Mouse (Mus musculus): ENCODE data around the gene Hecw2. TPM values are rescaled to one million over a fixed set of nuclear protein-coding genes. Genes with fewer than 3 reads are reported as not detected.

The Hecw2 gene
- polyA plus RNA-seq, 2 experiments: 2.2 to 2.8 TPM

DNA sequence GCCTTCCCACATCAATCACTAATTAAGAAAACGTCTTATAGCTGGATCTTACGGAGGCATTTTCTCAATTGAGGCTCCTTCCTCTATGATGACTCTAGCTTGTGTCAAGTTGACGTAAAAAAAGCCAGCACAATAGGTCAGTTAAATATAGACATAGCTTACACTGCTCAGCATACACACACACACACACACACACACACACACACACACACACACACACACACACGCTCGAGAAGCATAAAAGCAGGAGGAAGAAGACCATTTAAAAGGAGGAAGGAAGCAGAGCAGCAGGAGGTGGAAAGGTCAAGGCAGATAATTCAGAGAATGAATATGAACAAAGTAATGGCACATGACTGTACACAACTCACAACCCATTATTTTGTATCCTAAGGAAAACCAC is 220.0 kb downstream of the Hecw2 start:
- 63% methylated on average over 5 of the region's 5 CpGs for WGBS
- Histone ChIP-seq H3K27me3 (ENCODE audit: control insufficient read depth, insufficient read depth, low read length) (no peaks in the 10 kb centered on the region), H3K9ac (ENCODE audit: low read depth, low read length, severe bottlenecking) (no peak overlapping the region), H3K27ac (replicated peaks; ENCODE audit: low read depth, low read length) (no peak overlapping the region), H3K4me1 (ENCODE audit: control insufficient read depth, insufficient read depth, low read length) (no peaks in the 10 kb centered on the region), H3K4me2 (replicated peaks; ENCODE audit: low read depth, low read length, severe bottlenecking) (no peak overlapping the region), H3K36me3 (ENCODE audit: control insufficient read depth, insufficient read depth, low read length) (no peaks in the 10 kb centered on the region), H3K9me3 (ENCODE audit: control insufficient read depth, low read length) (no peaks in the 10 kb centered on the region), H3K4me3 (replicated peaks; ENCODE audit: low read length) (no peak overlapping the region)
- no peak for ATAC-seq (ENCODE audit: low FRiP score, low read depth)
- no peak for TF ChIP-seq POLR2A (IDR thresholded peaks at IDR 0.05; ENCODE audit: borderline replicate concordance, extremely low read depth, insufficient read depth, insufficient read length)
- no peak for DNase-seq (ENCODE audit: low spot score)

- no peak for TF ChIP-seq POLR2A (IDR thresholded peaks at IDR 0.05; ENCODE audit: borderline replicate concordance, extremely low read depth, insufficient read depth, insufficient read length)
- WGBS: 73% methylated on average over 5 of the region's 5 CpGs
- no peak for ATAC-seq (ENCODE audit: low FRiP score, low read depth)
Observed at GRCm38 (mm10) chr1:53970326-53970977, 224.5 kb downstream of the Hecw2 start.

GRCm38 (mm10) chr1:53952395-53952794 is 242.6 kb downstream of the Hecw2 start:
- no peak for TF ChIP-seq POLR2A (IDR thresholded peaks at IDR 0.05; ENCODE audit: borderline replicate concordance, extremely low read depth, insufficient read depth, insufficient read length)
- no peaks in the 10 kb centered on the region for H3K9me3 ChIP-seq (ENCODE audit: control insufficient read depth, low read length)
- H3K9ac ChIP-seq (ENCODE audit: low read depth, low read length, severe bottlenecking): no peak overlapping the region
- no peaks in the 10 kb centered on the region for H3K27me3 ChIP-seq (ENCODE audit: control insufficient read depth, insufficient read depth, low read length)
- H3K4me2 ChIP-seq (replicated peaks; ENCODE audit: low read depth, low read length, severe bottlenecking): no peak overlapping the region
- no peaks in the 10 kb centered on the region for H3K36me3 ChIP-seq (ENCODE audit: control insufficient read depth, insufficient read depth, low read length)
- H3K4me3 ChIP-seq (replicated peaks; ENCODE audit: low read length): no peak overlapping the region
- peak; percentile 30 for DNase-seq (ENCODE audit: low spot score)
- 27% methylated on average over 5 of the region's 5 CpGs for WGBS
- H3K27ac ChIP-seq (replicated peaks; ENCODE audit: low read depth, low read length): no peak overlapping the region
- no peaks in the 10 kb centered on the region for H3K4me1 ChIP-seq (ENCODE audit: control insufficient read depth, insufficient read depth, low read length)
- no peak for ATAC-seq (ENCODE audit: low FRiP score, low read depth)

More at GRCm38 (mm10) chr1:53970326-53970977, 224.5 kb downstream of the Hecw2 start:
- Histone ChIP-seq H3K9ac (ENCODE audit: low read depth, low read length, severe bottlenecking) (no peak overlapping the region), H3K9me3 (ENCODE audit: control insufficient read depth, low read length) (no peaks in the 10 kb centered on the region), H3K27ac (replicated peaks; ENCODE audit: low read depth, low read length) (no peak overlapping the region), H3K4me1 (ENCODE audit: control insufficient read depth, insufficient read depth, low read length) (no peaks in the 10 kb centered on the region), H3K27me3 (ENCODE audit: control insufficient read depth, insufficient read depth, low read length) (no peaks in the 10 kb centered on the region), H3K4me3 (replicated peaks; ENCODE audit: low read length) (no peak overlapping the region), H3K36me3 (ENCODE audit: control insufficient read depth, insufficient read depth, low read length) (no peaks in the 10 kb centered on the region), H3K4me2 (replicated peaks; ENCODE audit: low read depth, low read length, severe bottlenecking) (no peak overlapping the region)
- peak; percentile 31 for DNase-seq (ENCODE audit: low spot score)

- TF ChIP-seq POLR2A (IDR thresholded peaks at IDR 0.05; ENCODE audit: borderline replicate concordance, extremely low read depth, insufficient read depth, insufficient read length): no peak
Observed at GRCm38 (mm10) chr1:53945815-53946214, 249.2 kb downstream of the Hecw2 start.

DNA sequence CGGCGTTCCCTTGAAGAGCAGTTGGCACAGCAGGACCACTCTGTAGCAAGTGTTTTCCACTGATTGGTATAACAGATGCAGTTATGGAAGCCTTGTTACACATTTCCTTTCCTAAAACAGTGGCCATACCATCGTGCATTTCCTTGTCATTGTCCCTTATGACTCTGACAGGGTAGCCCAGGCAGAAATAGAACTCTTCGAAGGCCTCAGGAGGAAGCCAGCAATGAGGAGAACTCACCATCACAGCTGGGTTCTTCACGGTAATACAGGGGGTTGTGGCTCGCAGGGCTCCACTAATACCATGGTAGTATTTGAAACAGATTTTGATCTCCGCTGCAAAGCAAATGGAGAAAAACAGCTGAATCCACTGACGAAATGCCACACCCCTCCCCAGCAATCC is 252.5 kb downstream of the Hecw2 start:
- no peak overlapping the region for H3K4me3 ChIP-seq (replicated peaks; ENCODE audit: low read length)
- ATAC-seq (ENCODE audit: low FRiP score, low read depth): no peak
- no peak for TF ChIP-seq POLR2A (IDR thresholded peaks at IDR 0.05; ENCODE audit: borderline replicate concordance, extremely low read depth, insufficient read depth, insufficient read length)
- H3K27me3 ChIP-seq (ENCODE audit: control insufficient read depth, insufficient read depth, low read length): no peaks in the 10 kb centered on the region
- no peak overlapping the region for H3K4me2 ChIP-seq (replicated peaks; ENCODE audit: low read depth, low read length, severe bottlenecking)
- no peaks in the 10 kb centered on the region for H3K9me3 ChIP-seq (ENCODE audit: control insufficient read depth, low read length)
- DNase-seq (ENCODE audit: low spot score): no peak
- H3K27ac ChIP-seq (replicated peaks; ENCODE audit: low read depth, low read length): no peak overlapping the region
- H3K4me1 ChIP-seq (ENCODE audit: control insufficient read depth, insufficient read depth, low read length): peaks cover 6% of the 10 kb centered on the region; the same call in 1 of the 2 replicates
- WGBS: 56% methylated on average over 8 of the region's 8 CpGs
- H3K9ac ChIP-seq (ENCODE audit: low read depth, low read length, severe bottlenecking): no peak overlapping the region
- H3K36me3 ChIP-seq (ENCODE audit: control insufficient read depth, insufficient read depth, low read length): no peaks in the 10 kb centered on the region

More at GRCm38 (mm10) chr1:53945815-53946214, 249.2 kb downstream of the Hecw2 start:
- Histone ChIP-seq H3K9ac (ENCODE audit: low read depth, low read length, severe bottlenecking) (no peak overlapping the region), H3K4me2 (replicated peaks; ENCODE audit: low read depth, low read length, severe bottlenecking) (no peak overlapping the region), H3K4me3 (replicated peaks; ENCODE audit: low read length) (no peak overlapping the region), H3K27me3 (ENCODE audit: control insufficient read depth, insufficient read depth, low read length) (no peaks in the 10 kb centered on the region), H3K36me3 (ENCODE audit: control insufficient read depth, insufficient read depth, low read length) (no peaks in the 10 kb centered on the region), H3K4me1 (ENCODE audit: control insufficient read depth, insufficient read depth, low read length) (no peaks in the 10 kb centered on the region), H3K27ac (replicated peaks; ENCODE audit: low read depth, low read length) (no peak overlapping the region), H3K9me3 (ENCODE audit: control insufficient read depth, low read length) (no peaks in the 10 kb centered on the region)
- WGBS: 74% methylated on average over 2 of the region's 2 CpGs
- DNase-seq (ENCODE audit: low spot score) (no peak), ATAC-seq (ENCODE audit: low FRiP score, low read depth) (no peak)

Measured in limb, embryonic 14.5 days (tissue).